ENCODE assay signal across 9 mouse cellular contexts in the genomic region with DNA sequence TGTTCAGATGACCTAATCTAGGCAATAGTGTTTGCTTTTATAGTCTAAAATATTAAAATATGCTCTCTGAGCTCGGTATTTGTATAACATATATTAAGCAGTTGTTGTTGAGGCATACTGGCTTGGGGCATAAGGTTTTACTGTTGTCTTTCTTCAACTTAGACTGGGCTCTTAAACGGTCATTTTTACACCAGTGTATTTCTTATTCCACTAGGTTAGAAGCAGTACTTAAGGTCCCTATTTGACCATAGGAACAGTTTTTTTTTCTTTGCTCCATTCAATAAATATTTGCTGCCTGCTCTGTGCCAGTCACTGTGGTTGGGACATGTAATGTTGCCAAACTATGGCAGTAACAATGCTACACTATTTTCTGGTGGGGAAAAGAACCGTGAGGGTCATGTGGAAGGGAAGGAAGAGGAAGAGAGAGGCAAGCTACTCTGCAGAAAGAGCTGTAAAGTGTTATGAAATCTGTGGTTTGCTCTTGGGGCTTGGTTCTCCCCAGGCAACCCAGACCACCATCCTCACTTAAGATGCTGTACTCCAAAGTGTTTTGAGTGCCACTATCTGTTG. TPM values are rescaled to one million over a fixed set of nuclear protein-coding genes. Genes with fewer than 3 reads are reported as not detected.
DNase-seq lines count a peak whose midpoint lies in the region; ATAC-seq and TF ChIP-seq lines count a peak whose summit lies in the region.
"Had no signal": no experiment of that assay in that cellular context is flagged by ENCODE, and none has a peak within 500 bp of the region (broad histone marks: within the 10 kb centered on the region; RNA-seq: fewer than 3 reads in every experiment).

No protein-coding gene starts in this region.

- H3K36me3 ChIP-seq in heart, embryonic 12.5 days, result no peaks in the 10 kb centered on the region
- no peaks in the 10 kb centered on the region for H3K36me3 ChIP-seq in liver, embryonic 13.5 days
- H3K36me3 ChIP-seq in neural tube, embryonic 14.5 days (ENCODE audit: control insufficient read depth, insufficient read depth, low read length), result no peaks in the 10 kb centered on the region

- peak overlapping the region; percentile 100 for H3K27ac ChIP-seq in layer of hippocampus, adult 2 months
- H3K27ac ChIP-seq in heart, embryonic 12.5 days (ENCODE audit: poor library complexity, severe bottlenecking), result no peak overlapping the region
- no peak overlapping the region for H3K27ac ChIP-seq in liver, embryonic 13.5 days
- H3K27ac ChIP-seq in neural tube, embryonic 14.5 days (ENCODE audit: low read depth, low read length), result no peak overlapping the region

- H3K9ac ChIP-seq in heart, embryonic 12.5 days, result 0 out of 2 replicates have a peak overlapping the region, but pooled peaks have one; percentile 20
- H3K9ac ChIP-seq in liver, embryonic 13.5 days, result peak overlapping the region; percentile 89; the same call in 1 of the 2 replicates
- H3K9ac ChIP-seq in neural tube, embryonic 14.5 days (replicated peaks; ENCODE audit: low read depth, low read length), result peak overlapping the region; percentile 98; the same call in 1 of the 2 replicates

- no peak for DNase-seq in layer of hippocampus, adult 2 months (ENCODE audit: low spot score in 2 of 2)
- DNase-seq in layer of hippocampus, adult 9-11 months, result no peak
- no peak for DNase-seq in liver, embryonic 13.5 days
- DNase-seq in MN1 (ENCODE audit: low spot score), result no peak
- no peak for DNase-seq in left cerebral cortex, adult 18-20 months (ENCODE audit: low spot score in 2 of 2)

- peak overlapping the region; percentile 94 for H3K4me2 ChIP-seq in heart, embryonic 12.5 days
- H3K4me2 ChIP-seq in liver, embryonic 13.5 days, result peak overlapping the region; percentile 98
- peak overlapping the region; percentile 48 for H3K4me2 ChIP-seq in neural tube, embryonic 14.5 days (ENCODE audit: low read depth, low read length)

- peaks cover 18% of the 10 kb centered on the region for H3K27me3 ChIP-seq in heart, embryonic 12.5 days (replicated peaks)
- 0 out of 2 replicates have a peak, but pooled peaks cover 16% of the 10 kb centered on the region for H3K27me3 ChIP-seq in liver, embryonic 13.5 days
- H3K27me3 ChIP-seq in neural tube, embryonic 14.5 days (ENCODE audit: control insufficient read depth, insufficient read depth, low read length), result no peaks in the 10 kb centered on the region

- H3K9me3 ChIP-seq in heart, embryonic 12.5 days (replicated peaks), result no peaks in the 10 kb centered on the region
- H3K9me3 ChIP-seq in liver, embryonic 13.5 days (replicated peaks), result no peaks in the 10 kb centered on the region
- H3K9me3 ChIP-seq in neural tube, embryonic 14.5 days (ENCODE audit: control insufficient read depth, low read length), result no peaks in the 10 kb centered on the region

- no peak for ATAC-seq in heart, embryonic 12.5 days (ENCODE audit: insufficient number of reproducible peaks, low FRiP score)
- ATAC-seq in liver, embryonic 13.5 days (ENCODE audit: low read depth), result no peak
- ATAC-seq in neural tube, embryonic 14.5 days (ENCODE audit: low read depth), result no peak
- no peak for ATAC-seq in inflammation-experienced regulatory T-cells, adult 6 months
- ATAC-seq: Patski had no signal

- H3K4me3 ChIP-seq in layer of hippocampus, adult 2 months, result peak overlapping the region; percentile 86
- H3K4me3 ChIP-seq in heart, embryonic 12.5 days, result peak overlapping the region; percentile 93
- peak overlapping the region; percentile 78 for H3K4me3 ChIP-seq in liver, embryonic 13.5 days (replicated peaks)
- H3K4me3 ChIP-seq in neural tube, embryonic 14.5 days (ENCODE audit: low read depth, low read length), result peak overlapping the region; percentile 93

- H3K4me1 ChIP-seq in heart, embryonic 12.5 days (replicated peaks), result peaks cover 15% of the 10 kb centered on the region
- H3K4me1 ChIP-seq in liver, embryonic 13.5 days (replicated peaks), result peaks cover 45% of the 10 kb centered on the region
- H3K4me1 ChIP-seq in neural tube, embryonic 14.5 days (ENCODE audit: control insufficient read depth, insufficient read depth, low read length), result peaks cover 19% of the 10 kb centered on the region

- TF ChIP-seq CTCF in layer of hippocampus, adult 2 months (conservative IDR thresholded peaks at IDR 0.05), result no peak

- 44% methylated on average over 3 of the region's 3 CpGs for WGBS in heart, embryonic 12.5 days
- 14% methylated on average over 3 of the region's 3 CpGs for WGBS in liver, embryonic 13.5 days (ENCODE audit: insufficient replicate concordance)
- WGBS in neural tube, embryonic 14.5 days, result 20% methylated on average over 3 of the region's 3 CpGs

RNA-seq across cellular contexts. Expression of gene Rnf130, which starts 1.5 kb away (rescaled TPM):
- 10 to 100 TPM; 75.3 to 78.3 TPM for total RNA-seq in layer of hippocampus, adult 2 months (2021)
- 32.8 and 36.0 TPM in 2 replicates for polyA plus RNA-seq in heart, embryonic 12.5 days (2016; fragmentation: Nextera tagmentation; extraction: Ambion mirVana)
- 30.6 and 35.5 TPM in 2 replicates for polyA plus RNA-seq in liver, embryonic 13.5 days (2015; fragmentation: Nextera tagmentation; extraction: Ambion mirVana)
- 64.4 and 71.3 TPM in 2 replicates for polyA plus RNA-seq in neural tube, embryonic 14.5 days (2014; fragmentation: Nextera tagmentation; extraction: Ambion mirVana)
- total RNA-seq in left cerebral cortex, adult 18-20 months (2021), result 10 to 100 TPM; 88.8 to 95.0 TPM
- 1 to 10 TPM; 1.1 to 4.2 (median 3.5) TPM for polyA plus RNA-seq in inflammation-experienced regulatory T-cells, adult 6 months (2017; shearing (Covaris generic))

Comparison
In these comparisons a context has a peak if more than half of its experiments do, and no peak if none do; other contexts are left out.
1. H3K4me2 ChIP-seq: peak in every context shown above with its lines; median percentile 98 in liver, embryonic 13.5 days; 94 in heart, embryonic 12.5 days; 48 in neural tube, embryonic 14.5 days.
2. H3K9ac ChIP-seq: peak in every context shown above with its lines; median percentile 98 in neural tube, embryonic 14.5 days; 89 in liver, embryonic 13.5 days; 20 in heart, embryonic 12.5 days.